Mouse (Mus musculus) spleen, adult 12 weeks (tissue): ENCODE data around the gene Lysmd1.

Experiments
- DNase-seq: peaks from one replicate; pipeline ENCODE4 v3.0.0; 2022; ENCODE audit warnings: low spot score

Gene Lysmd1

GRCm38 (mm10) chr3:95136336-95136735 lies 2.4 kb downstream of the Lysmd1 start:
- no peak for DNase-seq

DNA sequence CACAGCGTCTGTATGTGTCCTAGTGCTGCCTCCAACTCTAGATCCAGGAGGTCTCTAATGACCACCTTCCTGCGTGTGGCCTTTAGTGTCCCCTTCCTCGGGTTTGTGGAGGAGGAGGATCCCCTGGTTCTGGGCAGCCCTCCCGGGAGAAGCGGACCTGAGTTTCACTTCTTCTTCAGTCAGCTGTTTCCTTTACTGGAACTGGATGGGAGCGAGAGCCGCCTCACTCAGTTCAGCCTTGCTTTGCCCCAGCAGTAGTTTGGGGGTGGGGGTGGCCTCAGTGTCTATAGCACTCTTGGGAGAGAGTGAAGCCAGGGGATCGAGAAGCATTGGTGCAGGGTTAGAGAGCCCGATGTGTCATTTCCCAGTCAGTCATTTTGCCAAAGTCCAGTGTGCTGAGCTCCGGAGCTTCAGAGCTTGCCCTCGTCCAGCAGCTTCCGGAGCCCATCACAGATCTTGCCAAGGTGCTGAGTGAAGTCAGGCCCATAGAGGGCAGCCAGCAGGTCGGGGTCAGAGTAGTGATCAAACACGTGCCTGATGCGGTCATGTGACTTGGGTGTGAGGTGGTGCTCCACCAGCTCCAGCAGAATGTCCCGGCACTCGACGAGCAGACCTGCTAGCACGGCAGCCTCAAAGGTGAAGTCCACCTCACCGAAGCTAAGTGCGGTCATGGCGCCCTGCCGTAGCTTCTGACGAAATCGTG lies 5.8 kb downstream of the Lysmd1 start:
- no peak for DNase-seq

DNA sequence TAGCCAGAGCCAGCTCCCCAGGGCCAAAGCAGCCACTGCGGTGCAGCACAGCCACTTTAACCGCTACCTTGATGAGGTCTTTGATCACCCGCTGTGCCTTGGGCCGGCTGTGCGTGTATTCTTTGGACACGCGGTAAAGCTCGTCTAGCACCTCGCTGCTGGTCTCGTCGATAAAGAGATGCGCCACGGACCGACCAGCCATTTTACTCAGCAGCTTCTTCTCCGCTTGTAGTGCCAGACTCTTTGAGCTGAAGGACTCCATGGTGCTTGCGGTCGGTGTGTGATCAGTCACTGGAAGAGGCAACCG lies 6.4 kb downstream of the Lysmd1 start:
- DNase-seq: no peak

- no peak for DNase-seq
Observed at GRCm38 (mm10) chr3:95140795-95141194, 6.9 kb downstream of the Lysmd1 start.

- DNase-seq: peak; percentile 26
Observed at GRCm38 (mm10) chr3:95141474-95141873, 7.6 kb downstream of the Lysmd1 start.

DNA sequence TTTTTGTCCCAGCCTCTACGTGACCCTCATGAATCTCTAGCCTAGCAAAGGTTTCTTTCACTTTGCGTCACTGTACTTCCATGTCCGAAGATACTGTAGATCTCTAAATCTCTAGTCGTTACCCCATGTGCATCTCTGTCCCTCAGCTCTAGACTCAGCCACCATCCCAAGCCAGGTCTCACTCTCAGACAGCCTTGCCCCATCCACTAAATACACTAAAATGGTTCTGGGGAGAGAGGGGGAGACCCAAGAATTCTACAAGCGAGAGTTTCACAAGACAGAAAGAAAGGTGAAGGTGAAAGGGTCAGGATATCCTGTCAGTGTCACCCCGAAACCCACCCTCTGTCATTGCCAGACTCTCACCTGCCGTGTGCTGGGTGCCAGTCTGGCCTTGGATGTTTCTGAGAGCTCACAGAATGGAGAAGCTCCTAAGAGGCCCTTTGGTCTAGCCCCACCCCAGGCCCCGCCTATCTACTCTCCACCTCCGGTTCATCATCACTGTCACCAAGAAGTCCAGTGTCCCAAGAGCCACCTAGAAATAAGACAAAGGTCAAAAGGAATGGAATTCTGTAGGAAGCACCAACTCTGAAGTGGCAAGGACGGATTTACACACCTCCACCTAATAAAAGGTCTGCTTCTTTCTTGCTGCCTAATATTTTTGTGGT lies 8.2 kb downstream of the Lysmd1 start, which contains the start of gene Tnfaip8l2:
Tnfaip8l2 (minus strand) TSS at position 409 of the 665 bp plus-strand sequence.
- DNase-seq: peak; percentile 39

DNA sequence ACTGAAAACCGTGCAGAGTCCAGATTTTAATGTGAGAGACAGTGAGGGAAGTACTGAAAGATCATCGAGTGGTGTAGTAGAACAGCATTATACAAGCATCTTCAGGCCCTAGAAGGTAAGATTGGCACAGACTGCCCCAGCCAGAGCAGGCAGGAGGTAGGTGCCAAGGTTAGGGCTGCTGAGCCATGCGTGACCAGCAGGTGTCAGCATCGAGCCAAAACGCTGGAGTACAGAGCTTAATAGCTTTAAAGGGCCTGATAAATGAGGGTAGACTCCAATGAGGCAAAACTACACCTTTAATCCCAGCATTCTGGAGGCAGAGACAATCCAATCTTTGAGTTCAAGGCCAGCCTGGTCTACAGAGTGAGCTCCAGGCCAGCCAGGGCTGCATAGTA lies 8.7 kb downstream of the Lysmd1 start:
- peak; percentile 80 for DNase-seq

DNA sequence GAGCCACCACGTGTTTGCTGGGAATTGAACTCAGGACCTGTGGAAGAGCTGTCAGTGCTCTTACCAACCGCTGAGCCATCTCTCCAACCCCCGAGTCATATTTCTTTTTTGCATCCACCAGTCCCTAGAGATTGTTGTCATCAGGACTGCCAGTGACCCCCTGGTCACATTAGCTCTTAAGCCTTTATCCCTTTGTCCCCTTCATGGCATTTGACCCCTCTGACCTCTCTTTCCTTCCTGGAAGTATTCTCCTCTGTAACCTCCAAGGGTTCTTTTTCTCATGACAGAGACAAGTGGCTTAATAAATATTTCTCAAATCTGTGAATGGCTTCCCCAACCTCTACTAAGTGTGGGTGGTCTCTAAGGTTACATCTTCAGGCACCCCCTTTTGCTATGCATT lies 14.0 kb downstream of the Lysmd1 start:
- no peak for DNase-seq

DNA sequence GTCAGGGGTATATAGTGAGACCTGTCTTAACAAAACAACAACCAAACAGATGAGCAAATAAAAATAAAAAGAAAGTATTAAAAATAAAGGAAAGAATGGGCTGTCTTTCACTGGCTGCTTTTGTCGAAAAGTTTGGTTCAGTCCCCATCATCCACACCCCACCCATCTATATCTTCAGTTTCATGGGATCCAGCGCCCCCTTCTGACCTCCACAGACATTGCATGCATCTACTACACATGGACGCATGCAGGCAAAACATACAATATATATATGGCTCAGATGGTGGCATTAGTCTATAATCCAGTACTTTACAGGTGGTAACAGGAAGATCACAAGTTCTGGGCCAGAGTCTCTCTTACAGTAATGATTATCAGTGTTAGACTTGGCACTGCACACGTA lies 20.0 kb downstream of the Lysmd1 start:
- DNase-seq: peak; percentile 53

GRCm38 (mm10) chr3:95159511-95159986 lies 25.7 kb downstream of the Lysmd1 start:
- no peak for DNase-seq

DNA sequence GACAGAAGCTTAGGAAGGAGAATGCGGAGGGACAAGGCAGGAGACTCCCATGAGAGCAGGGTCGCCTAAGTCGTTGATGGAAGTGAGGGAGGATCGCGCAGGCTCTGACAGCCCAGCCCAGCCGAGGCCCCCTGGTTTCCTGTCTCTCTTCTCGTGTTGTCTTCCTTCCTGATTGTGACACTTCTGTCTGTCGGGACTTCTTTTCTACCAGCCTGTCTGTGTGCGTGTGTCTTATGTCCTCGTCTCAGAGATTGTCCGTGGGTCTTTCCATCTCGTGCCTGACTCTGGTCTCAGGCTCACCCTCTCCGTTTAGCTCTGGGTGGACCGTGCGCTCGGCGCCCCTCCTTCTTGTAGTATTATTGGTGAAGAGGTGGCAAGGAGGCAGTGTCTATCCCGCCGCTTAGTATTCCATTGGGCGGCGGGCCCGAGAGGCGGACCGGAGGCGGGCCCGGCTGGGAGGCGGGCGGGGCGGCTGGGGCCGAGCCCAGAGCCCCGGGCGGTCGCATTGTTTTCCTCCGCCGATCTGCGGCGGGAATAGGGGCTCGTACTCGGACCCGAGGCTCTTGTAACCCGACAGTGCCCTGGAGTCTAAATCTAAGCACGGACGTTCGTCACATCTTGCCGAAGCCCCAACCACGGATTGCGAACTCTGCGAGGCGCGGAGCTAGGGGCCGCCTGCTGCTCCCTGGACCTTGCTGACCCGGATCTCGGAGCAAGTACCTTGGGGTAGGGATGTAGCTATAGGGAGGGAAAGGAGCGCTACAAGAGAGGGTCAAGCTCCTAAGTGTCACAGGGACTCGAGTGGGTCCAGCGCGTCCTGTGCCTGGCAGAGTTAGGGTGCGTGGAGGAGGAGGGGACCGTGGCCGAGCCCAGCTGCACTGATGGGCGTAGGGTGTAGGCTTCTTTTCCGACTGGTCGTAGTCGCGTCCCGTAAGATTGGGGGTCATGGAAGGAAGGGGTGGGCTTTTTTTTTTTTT lies 26.4 kb downstream of the Lysmd1 start, which contains the start of gene Sema6c:
Sema6c (plus strand) TSS at position 471 of the 977 bp plus-strand sequence.
- peak; percentile 76 for DNase-seq

DNA sequence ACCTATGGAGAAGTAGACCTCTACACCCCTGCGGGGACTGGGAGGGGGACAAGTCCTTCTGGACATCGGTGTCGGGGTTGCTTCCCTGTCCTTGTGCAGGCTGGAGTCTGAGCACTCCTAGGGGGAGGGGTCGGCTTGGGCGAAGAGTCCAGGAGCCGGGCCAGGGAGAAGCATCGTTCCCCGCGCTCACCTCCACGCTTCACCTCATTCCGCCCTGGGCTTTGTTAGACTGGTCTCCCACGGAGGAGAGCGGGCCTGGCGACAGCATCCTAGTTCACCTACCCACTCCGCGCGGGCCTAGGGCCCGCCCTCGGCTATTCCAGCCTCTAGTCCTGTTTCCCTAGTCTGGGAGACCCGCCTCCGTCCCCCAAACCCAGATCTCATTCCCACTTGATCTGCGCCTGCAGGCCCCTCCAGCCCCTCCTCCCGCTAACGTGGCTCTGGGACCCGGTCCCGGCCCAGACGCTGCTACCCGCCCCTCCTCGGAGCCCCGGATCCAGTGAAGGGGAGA lies 27.2 kb downstream of the Lysmd1 start:
- DNase-seq: no peak

- no peak for DNase-seq
Observed at GRCm38 (mm10) chr3:95161618-95162344, 27.9 kb downstream of the Lysmd1 start.

- DNase-seq: no peak
Observed at GRCm38 (mm10) chr3:95162345-95162628, 28.4 kb downstream of the Lysmd1 start.

- no peak for DNase-seq
Observed at GRCm38 (mm10) chr3:95163419-95164255, 29.7 kb downstream of the Lysmd1 start.

DNA sequence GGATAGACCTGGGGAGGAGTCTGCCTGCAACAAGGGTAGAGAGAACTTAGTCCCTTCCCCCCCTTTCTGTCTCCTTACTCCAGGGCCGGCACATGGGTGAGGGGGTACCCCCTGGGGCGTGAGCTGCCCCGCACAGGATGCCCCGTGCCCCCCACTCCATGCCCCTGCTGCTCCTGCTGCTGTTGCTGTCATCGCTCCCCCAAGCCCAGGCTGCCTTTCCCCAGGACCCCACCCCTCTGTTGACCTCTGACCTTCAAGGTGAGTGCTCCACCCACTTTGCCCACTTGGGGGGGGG lies 30.3 kb downstream of the Lysmd1 start:
- no peak for DNase-seq

DNA sequence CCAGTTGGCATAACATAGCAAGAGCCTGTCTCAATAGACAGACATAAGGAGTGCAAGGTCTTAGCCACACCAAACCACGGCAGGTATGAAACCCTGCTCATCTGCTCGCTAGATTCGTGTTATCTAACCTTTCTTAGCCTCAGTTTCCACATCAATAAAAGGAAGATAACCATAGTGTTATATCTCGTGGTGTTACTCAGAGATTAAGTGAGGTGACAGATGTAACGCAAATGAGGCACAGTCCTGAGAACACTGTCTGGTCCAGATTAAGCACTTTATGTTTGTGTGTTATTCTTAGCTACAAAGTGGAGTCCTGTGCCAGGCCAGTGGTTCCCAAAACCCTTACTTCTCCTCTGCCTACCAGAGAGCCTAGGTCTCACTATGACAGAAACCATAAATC lies 31.0 kb downstream of the Lysmd1 start:
- no peak for DNase-seq

- no peak for DNase-seq
Observed at GRCm38 (mm10) chr3:95169996-95170395, 36.1 kb downstream of the Lysmd1 start.

DNA sequence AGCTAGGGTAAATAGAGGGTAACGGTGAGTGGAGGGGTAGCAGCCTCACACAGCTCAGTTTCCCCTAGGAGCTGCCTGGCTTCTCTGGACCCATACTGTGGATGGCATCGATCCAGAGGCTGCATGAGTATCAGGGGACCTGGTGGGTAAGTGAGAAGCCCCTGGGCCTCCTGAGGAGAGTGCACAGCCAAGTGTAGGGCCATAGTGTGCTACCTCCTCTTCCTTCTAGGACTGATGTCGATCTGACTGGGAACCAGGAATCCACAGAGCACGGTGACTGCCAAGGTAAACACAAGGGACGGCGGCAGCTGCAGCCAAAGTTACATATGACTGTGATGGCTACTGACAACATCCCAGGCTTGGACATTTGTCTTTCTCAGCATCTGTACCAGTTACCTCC lies 37.2 kb downstream of the Lysmd1 start:
- no peak for DNase-seq

GRCm38 (mm10) chr3:95172526-95173255 lies 38.8 kb downstream of the Lysmd1 start:
- DNase-seq: no peak
